Mouse (Mus musculus): ENCODE measurements around the gene Tenm3.

GRCm38 (mm10) chr8:48633426-48633825, 210.3 kb downstream of the Tenm3 start:
- TF ChIP-seq CTCF (IDR thresholded peaks at IDR 0.05; ENCODE audit: control insufficient read depth, insufficient read depth, insufficient read length) (no peak), CEBPB (IDR thresholded peaks at IDR 0.05; ENCODE audit: low read depth) (no peak), MYOG (IDR thresholded peaks at IDR 0.05; ENCODE audit: control insufficient read depth, extremely low read depth, insufficient read length) (no peak), USF1 (IDR thresholded peaks at IDR 0.05; ENCODE audit: low read depth) (no peak)
